Mouse (Mus musculus) liver, adult 2 months (tissue): ENCODE results near the gene Vmn2r19. TPM values are rescaled to one million over a fixed set of nuclear protein-coding genes. Genes with fewer than 3 reads are reported as not detected.

ENCODE experiments used
- DNase-seq: peaks from one replicate; pipeline ENCODE4 v3.0.0-alpha.2; 2011; ENCODE audit warnings: low read depth, low spot score; ENCODE audit errors: extremely low read depth
- H3K27ac ChIP-seq: fragments of 200-500 bp; replicated peaks from 2 replicates; pipeline ENCODE4 v1.5.1; 2012; ENCODE audit warnings: low read depth, mild to moderate bottlenecking, control low read depth, inconsistent platforms, low read length; ENCODE audit not compliant: insufficient read depth
- H3K27me3 ChIP-seq: fragments of 200-500 bp; 2 replicates; pipeline ENCODE4 v1.6.1; 2012; ENCODE audit warnings: mild to moderate bottlenecking, moderate library complexity, low read length, inconsistent platforms; ENCODE audit not compliant: control insufficient read depth, insufficient read depth
- H3K36me3 ChIP-seq: fragments of 200-500 bp; 2 replicates; pipeline ENCODE4 v1.6.1; 2012; ENCODE audit warnings: low read length, inconsistent platforms; ENCODE audit not compliant: control insufficient read depth, insufficient read depth
- H3K4me1 ChIP-seq: fragments of 200-500 bp; 2 replicates; pipeline ENCODE4 v1.6.1; 2011; ENCODE audit warnings: low read length; ENCODE audit not compliant: control insufficient read depth, insufficient read depth
- H3K4me3 ChIP-seq: fragments of 200-500 bp; 2 replicates; pipeline ENCODE4 v1.5.1; 2011; ENCODE audit warnings: low read depth, mild to moderate bottlenecking, control low read depth, low read length, moderate library complexity; ENCODE audit not compliant: insufficient read depth
- H3K79me2 ChIP-seq: fragments of 200-500 bp; 2 replicates; pipeline ENCODE4 v1.6.1; 2012; ENCODE audit warnings: inconsistent platforms, mild to moderate bottlenecking, low read length, moderate library complexity; ENCODE audit not compliant: control insufficient read depth, insufficient read depth
- H3K9ac ChIP-seq: fragments of 200-500 bp; 2 replicates; pipeline ENCODE4 v1.6.1; 2012; ENCODE audit warnings: low read depth, mild to moderate bottlenecking, control low read depth, inconsistent platforms, low read length
- CTCF ChIP-seq: fragments of 200-500 bp; IDR thresholded peaks from 2 replicates; pipeline ENCODE4 v1.5.1; 2011; ENCODE audit warnings: low read depth, low read length, control low read depth
- POLR2A ChIP-seq: fragments of 200-500 bp; IDR thresholded peaks from 2 replicates; pipeline ENCODE4 v1.6.1; 2011; ENCODE audit warnings: low read length, control low read depth; ENCODE audit not compliant: insufficient read depth; ENCODE audit errors: extremely low read depth
- WGBS: fragments of 180-500 bp; shearing (Covaris S2); methylation state at CpG from one replicate; pipeline ENCODE4 v1.1.7; 2018; 5-methylcytosine and 5-hydroxymethylcytosine counted together
- polyA plus RNA-seq: library from polyadenylated mRNA; depleted of rRNA; stranded (reverse); fragments of >200 nt; gene quantifications from 2 replicates; pipeline ENCODE4 v1.2.3, GENCODE M21; 2012; rRNA removed
- total RNA-seq: library from RNA; depleted of rRNA; stranded (reverse); fragments of >200 nt; gene quantifications from 2 replicates; pipeline ENCODE4 v1.2.3, GENCODE M21; 2014; rRNA removed

The Vmn2r19 gene
- total and polyA plus RNA-seq, 2 experiments, result not detected

GRCm38 (mm10) chr6:123346141-123346540, 38.0 kb downstream of the Vmn2r19 start:
- no peaks in the 10 kb centered on the region for H3K36me3 ChIP-seq

More at GRCm38 (mm10) chr6:123346141-123346540, 38.0 kb downstream of the Vmn2r19 start:
- Histone ChIP-seq H3K79me2 (no peaks in the 10 kb centered on the region), H3K27me3 (no peaks in the 10 kb centered on the region), H3K4me3 (no peak overlapping the region), H3K4me1 (peaks cover 2% of the 10 kb centered on the region; the same call in 1 of the 2 replicates), H3K9ac (no peak overlapping the region), H3K27ac (no peak overlapping the region)
- TF ChIP-seq POLR2A (no peak), CTCF (no peak)
- DNase-seq, result no peak
- 92% methylated on average over 1 of the region's 1 CpGs for WGBS

Other genes starting within 250 kb of the Vmn2r19 start
- gene Clec4a2, start 201.9 kb upstream of the Vmn2r19 start, total RNA-seq, result 1.5 and 1.7 TPM in 2 replicates
- 0.22 and 0.39 TPM in 2 replicates for gene Clec4a2, start 201.9 kb upstream of the Vmn2r19 start, polyA plus RNA-seq
- gene Clec4b2, start 135.4 kb upstream of the Vmn2r19 start, total RNA-seq, result not detected in 2 replicates
- not detected in 2 replicates for gene Clec4b2, start 135.4 kb upstream of the Vmn2r19 start, polyA plus RNA-seq
- gene Clec4n, start 78.5 kb upstream of the Vmn2r19 start, total RNA-seq, result 5.0 and 5.5 TPM in 2 replicates
- 0.40 and 2.0 TPM in 2 replicates for gene Clec4n, start 78.5 kb upstream of the Vmn2r19 start, polyA plus RNA-seq
- gene Clec4d, start 46.2 kb upstream of the Vmn2r19 start, total RNA-seq, result 0.09 and 0.13 TPM in 2 replicates
- 0.07 TPM in 1 of 2 replicates, not detected in the other for gene Clec4d, start 46.2 kb upstream of the Vmn2r19 start, polyA plus RNA-seq
- 0.09 TPM in 1 of 2 replicates, not detected in the other for gene Clec4e, start 18.5 kb upstream of the Vmn2r19 start, total RNA-seq
- gene Clec4e, start 18.5 kb upstream of the Vmn2r19 start, polyA plus RNA-seq, result not detected in 2 replicates
- under 0.01 TPM in 1 of 2 replicates, not detected in the other for gene Vmn2r20, start 109.8 kb downstream of the Vmn2r19 start, total RNA-seq
- gene Vmn2r20, start 109.8 kb downstream of the Vmn2r19 start, polyA plus RNA-seq, result not detected in 2 replicates
- gene Vmn2r21, start 225.1 kb downstream of the Vmn2r19 start, total RNA-seq, result not detected in 2 replicates
- not detected in 2 replicates for gene Vmn2r21, start 225.1 kb downstream of the Vmn2r19 start, polyA plus RNA-seq